Mouse (Mus musculus): ENCODE measurements at regions not wholly inside any gene's neighbourhood (a gene's known extent, or its start where the extent isn't known, plus 50 kb on each side); places are given as distances from the start of the nearest gene placed in this dataset.

GRCm38 (mm10) chr11:56315221-56315987, 274.6 kb upstream of the Nmur2 start:
- no peak for DNase-seq (ENCODE audit: low read depth, low spot score)

GRCm38 (mm10) chr11:56309549-56309948, 268.7 kb upstream of the Nmur2 start:
- Histone ChIP-seq H3K4me1 (ENCODE audit: control insufficient read depth in 1 of 2, insufficient read depth in 2 of 2, low read length in 2 of 2) (no peaks in the 10 kb centered on the region), H3K9me3 (replicated peaks; ENCODE audit: insufficient read depth, low read length) (no peaks in the 10 kb centered on the region), H3K4me3 (ENCODE audit: control insufficient read depth in 1 of 2, insufficient read depth in 1 of 2, low read depth in 2 of 2, low read length in 2 of 2) (no peak overlapping the region), H3K79me2 (ENCODE audit: control insufficient read depth, insufficient read depth, low read length, poor library complexity) (no peaks in the 10 kb centered on the region), H3K27ac (ENCODE audit: control insufficient read depth, low read depth, low read length) (no peak overlapping the region), H3K36me3 (ENCODE audit: control insufficient read depth in 1 of 2, insufficient read depth in 2 of 2, low read length in 2 of 2) (no peaks in the 10 kb centered on the region), H3K27me3 (ENCODE audit: control insufficient read depth in 1 of 2, insufficient read depth in 2 of 2, low read length in 2 of 2) (no peaks in the 10 kb centered on the region), H3K9ac (ENCODE audit: control insufficient read depth, low read depth, low read length, poor library complexity, severe bottlenecking) (no peak overlapping the region)
- TF ChIP-seq EP300 (IDR thresholded peaks at IDR 0.05; ENCODE audit: low read depth in 1 of 2, low read length in 2 of 2) (peak in 1 of 2 experiments; percentile 44; a peak in 1 of 4 replicates), TCF12 (IDR thresholded peaks at IDR 0.05; ENCODE audit: low read depth, low read length) (peak; percentile 51; the same call in 1 of the 2 replicates), MEF2A (IDR thresholded peaks at IDR 0.05; ENCODE audit: extremely low read depth, insufficient replicate concordance, low read depth, low read length, poor library complexity, severe bottlenecking) (no peak), TAL1 (IDR thresholded peaks at IDR 0.05; ENCODE audit: low read length) (no peak), RCOR1 (IDR thresholded peaks at IDR 0.05; ENCODE audit: low read depth, low read length) (no peak), JUND (IDR thresholded peaks at IDR 0.05; ENCODE audit: low read depth, low read length) (no peak)
- no peak for DNase-seq (ENCODE audit: low read depth, low spot score)

More at GRCm38 (mm10) chr11:56315221-56315987, 274.6 kb upstream of the Nmur2 start:
- Histone ChIP-seq H3K27me3 (ENCODE audit: control insufficient read depth in 1 of 2, insufficient read depth in 2 of 2, low read length in 2 of 2) (no peaks in the 10 kb centered on the region), H3K79me2 (ENCODE audit: control insufficient read depth, insufficient read depth, low read length, poor library complexity) (no peaks in the 10 kb centered on the region), H3K36me3 (ENCODE audit: control insufficient read depth in 1 of 2, insufficient read depth in 2 of 2, low read length in 2 of 2) (no peaks in the 10 kb centered on the region), H3K9me3 (replicated peaks; ENCODE audit: insufficient read depth, low read length) (no peaks in the 10 kb centered on the region), H3K4me1 (ENCODE audit: control insufficient read depth in 1 of 2, insufficient read depth in 2 of 2, low read length in 2 of 2) (no peaks in the 10 kb centered on the region), H3K4me3 (ENCODE audit: control insufficient read depth in 1 of 2, insufficient read depth in 1 of 2, low read depth in 2 of 2, low read length in 2 of 2) (no peak overlapping the region), H3K9ac (ENCODE audit: control insufficient read depth, low read depth, low read length, poor library complexity, severe bottlenecking) (no peak overlapping the region), H3K27ac (ENCODE audit: control insufficient read depth, low read depth, low read length) (no peak overlapping the region)
- TF ChIP-seq ZMIZ1 (IDR thresholded peaks at IDR 0.05; ENCODE audit: low read depth, low read length) (no peak), TCF12 (IDR thresholded peaks at IDR 0.05; ENCODE audit: low read depth, low read length) (no peak), MAX (IDR thresholded peaks at IDR 0.05; ENCODE audit: low read length) (no peak), ETS1 (IDR thresholded peaks at IDR 0.05; ENCODE audit: low read depth, low read length) (no peak), MXI1 (IDR thresholded peaks at IDR 0.05; ENCODE audit: low read depth, low read length) (no peak), USF2 (IDR thresholded peaks at IDR 0.05; ENCODE audit: borderline replicate concordance in 1 of 2, insufficient read depth in 1 of 2, low read depth in 1 of 2, low read length in 2 of 2) (no peak), MYB (IDR thresholded peaks at IDR 0.05; ENCODE audit: low read depth, low read length) (no peak), EP300 (IDR thresholded peaks at IDR 0.05; ENCODE audit: low read depth in 1 of 2, low read length in 2 of 2) (no peak)
